Mouse (Mus musculus) MEL (cell line): Measurements from ENCODE around the gene Washc3. TPM values are rescaled to one million over a fixed set of nuclear protein-coding genes. Genes with fewer than 3 reads are reported as not detected.

ENCODE experiments used
- DNase-seq: peaks from one replicate; pipeline ENCODE4 v3.0.0; 2011; ENCODE audit warnings: low read depth, low spot score
- H3K27ac ChIP-seq: 2 replicates; pipeline ENCODE4 v1.5.1; 2012; ENCODE audit warnings: low read depth, mild to moderate bottlenecking, control low read depth, low read length, moderate library complexity; ENCODE audit not compliant: control insufficient read depth
- H3K27me3 ChIP-seq, 2 experiments: fragments of 150-350 bp in 1 of 2; sonication (generic) in 1 of 2; 2 replicates each; pipeline ENCODE4 v1.6.1; 2012; ENCODE audit warnings: low read length in 2 of 2, mild to moderate bottlenecking in 2 of 2, improper control_type of control experiment in 1 of 2, moderate library complexity in 1 of 2; ENCODE audit not compliant: insufficient read depth in 2 of 2, control insufficient read depth in 1 of 2
- H3K36me3 ChIP-seq, 2 experiments: 2 replicates each; pipeline ENCODE4 v1.6.1; 2012 to 2014; ENCODE audit warnings: low read length in 2 of 2, improper control_type of control experiment in 1 of 2, inconsistent platforms in 1 of 2, mild to moderate bottlenecking in 1 of 2; ENCODE audit not compliant: insufficient read depth in 2 of 2, control insufficient read depth in 1 of 2
- H3K4me1 ChIP-seq, 2 experiments: fragments of 150-350 bp in 1 of 2; sonication (generic) in 1 of 2; 2 replicates each; pipeline ENCODE4 v1.6.1; 2012; ENCODE audit warnings: low read length in 2 of 2, improper control_type of control experiment in 1 of 2, mild to moderate bottlenecking in 1 of 2; ENCODE audit not compliant: insufficient read depth in 2 of 2, control insufficient read depth in 1 of 2
- H3K4me3 ChIP-seq, 2 experiments: fragments of 150-350 bp in 1 of 2; sonication (generic) in 1 of 2; 2 replicates each; pipeline ENCODE4 v1.5.1; 2012; ENCODE audit warnings: low read depth in 2 of 2, low read length in 2 of 2, mild to moderate bottlenecking in 2 of 2, moderate library complexity in 2 of 2, control low read depth in 1 of 2, improper control_type of control experiment in 1 of 2; ENCODE audit not compliant: control insufficient read depth in 1 of 2, insufficient read depth in 1 of 2
- H3K79me2 ChIP-seq: 2 replicates; pipeline ENCODE4 v1.6.1; 2012; ENCODE audit warnings: mild to moderate bottlenecking, low read length, moderate library complexity; ENCODE audit not compliant: control insufficient read depth, poor library complexity, insufficient read depth
- H3K9ac ChIP-seq: 2 replicates; pipeline ENCODE4 v1.6.1; 2012; ENCODE audit warnings: low read depth, mild to moderate bottlenecking, control low read depth, low read length, moderate library complexity; ENCODE audit not compliant: control insufficient read depth, poor library complexity, severe bottlenecking
- H3K9me3 ChIP-seq: fragments of 150-350 bp; sonication (generic); replicated peaks from 2 replicates; pipeline ENCODE4 v1.6.1; 2012; ENCODE audit warnings: mild to moderate bottlenecking, low read length, improper control_type of control experiment, moderate library complexity; ENCODE audit not compliant: insufficient read depth
- BHLHE40 ChIP-seq: IDR thresholded peaks from 2 replicates; pipeline ENCODE4 v1.6.1; 2012; ENCODE audit warnings: low read depth, mild to moderate bottlenecking, inconsistent platforms, low read length, improper control_type of control experiment, borderline replicate concordance
- CHD1 ChIP-seq: IDR thresholded peaks from 2 replicates; pipeline ENCODE4 v1.6.1; 2012; ENCODE audit warnings: low read depth, mild to moderate bottlenecking, inconsistent platforms, low read length, improper control_type of control experiment
- CHD2 ChIP-seq: IDR thresholded peaks from 2 replicates; pipeline ENCODE4 v1.6.1; 2011; ENCODE audit warnings: low read length, improper control_type of control experiment
- CTCF ChIP-seq, 3 experiments: IDR thresholded peaks in 2 of 3; conservative IDR thresholded peaks in 1 of 3; 2 replicates each; pipeline ENCODE4 v1.5.1; 2011 to 2012; ENCODE audit warnings: low read length in 3 of 3, low read depth in 2 of 3, mild to moderate bottlenecking in 2 of 3, improper control_type of control experiment in 1 of 3, inconsistent platforms in 1 of 3, mixed read lengths in 1 of 3, moderate library complexity in 1 of 3; ENCODE audit not compliant: control insufficient read depth in 1 of 3, insufficient read depth in 1 of 3, poor library complexity in 1 of 3, severe bottlenecking in 1 of 3
- ELF1 ChIP-seq: IDR thresholded peaks from 2 replicates; pipeline ENCODE4 v1.6.1; 2014; ENCODE audit warnings: low read depth, mild to moderate bottlenecking, inconsistent platforms, low read length, improper control_type of control experiment, moderate library complexity
- EP300 ChIP-seq, 2 experiments: IDR thresholded peaks; 2 replicates each; pipeline ENCODE4 v1.6.1; 2011; ENCODE audit warnings: improper control_type of control experiment in 2 of 2, low read length in 2 of 2, low read depth in 1 of 2, mild to moderate bottlenecking in 1 of 2
- ETS1 ChIP-seq: IDR thresholded peaks from 2 replicates; pipeline ENCODE4 v1.6.1; 2012; ENCODE audit warnings: low read depth, mild to moderate bottlenecking, inconsistent platforms, low read length, improper control_type of control experiment, moderate library complexity
- MAFK ChIP-seq: IDR thresholded peaks from 2 replicates; pipeline ENCODE4 v1.6.1; 2011; ENCODE audit warnings: low read depth, mild to moderate bottlenecking, low read length, improper control_type of control experiment, borderline replicate concordance
- MYB ChIP-seq: IDR thresholded peaks from 2 replicates; pipeline ENCODE4 v1.6.1; 2011; ENCODE audit warnings: mild to moderate bottlenecking, low read depth, low read length, improper control_type of control experiment
- MYC ChIP-seq: IDR thresholded peaks from 2 replicates; pipeline ENCODE4 v1.6.1; 2011; ENCODE audit warnings: low read depth, mild to moderate bottlenecking, low read length, improper control_type of control experiment, moderate library complexity
- NELFE ChIP-seq: IDR thresholded peaks from 2 replicates; pipeline ENCODE4 v1.6.1; 2011; ENCODE audit warnings: low read depth, low read length, improper control_type of control experiment
- NRF1 ChIP-seq: IDR thresholded peaks from 2 replicates; pipeline ENCODE4 v1.6.1; 2014; ENCODE audit warnings: low read depth, mild to moderate bottlenecking, inconsistent platforms, low read length, improper control_type of control experiment, moderate library complexity; ENCODE audit not compliant: poor library complexity, insufficient read depth, severe bottlenecking
- POLR2A ChIP-seq, 2 experiments: IDR thresholded peaks; 2 replicates each; pipeline ENCODE4 v1.6.1; 2011 to 2012; ENCODE audit warnings: low read length in 2 of 2, mild to moderate bottlenecking in 2 of 2, control low read depth in 1 of 2, improper control_type of control experiment in 1 of 2, low read depth in 1 of 2, moderate library complexity in 1 of 2; ENCODE audit not compliant: control insufficient read depth in 1 of 2, insufficient read depth in 1 of 2, poor library complexity in 1 of 2
- POLR2AphosphoS2 ChIP-seq: IDR thresholded peaks from 2 replicates; pipeline ENCODE4 v1.6.1; 2011; ENCODE audit warnings: low read length, improper control_type of control experiment
- POLR2AphosphoS5 ChIP-seq: IDR thresholded peaks from 2 replicates; pipeline ENCODE4 v1.6.1; 2012; ENCODE audit warnings: low read depth, borderline replicate concordance, mild to moderate bottlenecking, inconsistent platforms, low read length, moderate library complexity, mixed read lengths
- RAD21 ChIP-seq: IDR thresholded peaks from 2 replicates; pipeline ENCODE4 v1.6.1; 2011; ENCODE audit warnings: mild to moderate bottlenecking, low read depth, low read length, improper control_type of control experiment
- SIN3A ChIP-seq: IDR thresholded peaks from 2 replicates; pipeline ENCODE4 v1.6.1; 2012; ENCODE audit warnings: low read length, improper control_type of control experiment, inconsistent platforms
- SMC3 ChIP-seq: IDR thresholded peaks from 2 replicates; pipeline ENCODE4 v1.6.1; 2011; ENCODE audit warnings: low read depth, low read length, improper control_type of control experiment
- TAL1 ChIP-seq: IDR thresholded peaks from 2 replicates; pipeline ENCODE4 v1.6.1; 2012; ENCODE audit warnings: mild to moderate bottlenecking, inconsistent platforms, low read length, moderate library complexity, mixed read lengths
- TCF12 ChIP-seq: IDR thresholded peaks from 2 replicates; pipeline ENCODE4 v1.6.1; 2014; ENCODE audit warnings: low read depth, mild to moderate bottlenecking, inconsistent platforms, low read length, improper control_type of control experiment, moderate library complexity
- USF1 ChIP-seq: IDR thresholded peaks from 2 replicates; pipeline ENCODE4 v1.6.1; 2014; ENCODE audit warnings: low read depth, mild to moderate bottlenecking, inconsistent platforms, low read length, improper control_type of control experiment, moderate library complexity
- USF2 ChIP-seq, 2 experiments: IDR thresholded peaks; 2 replicates each; pipeline ENCODE4 v1.6.1; 2011 to 2012; ENCODE audit warnings: improper control_type of control experiment in 2 of 2, low read length in 2 of 2, borderline replicate concordance in 1 of 2, inconsistent platforms in 1 of 2, low read depth in 1 of 2, mild to moderate bottlenecking in 1 of 2; ENCODE audit not compliant: insufficient read depth in 1 of 2
- ZC3H11A ChIP-seq: IDR thresholded peaks from 2 replicates; pipeline ENCODE4 v1.6.1; 2012; ENCODE audit warnings: low read depth, mild to moderate bottlenecking, inconsistent platforms, low read length, improper control_type of control experiment
- ZNF384 ChIP-seq: IDR thresholded peaks from 2 replicates; pipeline ENCODE4 v1.6.1; 2012; ENCODE audit warnings: low read depth, mild to moderate bottlenecking, inconsistent platforms, low read length, improper control_type of control experiment
- polyA plus RNA-seq, 2 experiments: library from polyadenylated mRNA; stranded (reverse) in 1 of 2; unstranded in 1 of 2; fragments of >175 nt in 1 of 2; fragments of >200 nt in 1 of 2; gene quantifications; 2 replicates each; pipeline versions ENCODE4 v1.2.1 to v1.2.4; 2012; ENCODE audit warnings: low replicate concordance in 2 of 2, low read depth in 1 of 2; ENCODE audit not compliant: insufficient read length in 2 of 2, insufficient read depth in 1 of 2, missing spikeins in 1 of 2
- total RNA-seq: library from RNA; depleted of rRNA; stranded (reverse); fragments of 300-350 nt; gene quantifications from 2 replicates; pipeline ENCODE4 v1.2.3, GENCODE M21; 2012

Gene Washc3
- total and polyA plus RNA-seq, 3 experiments, result 40.2 to 41.4 TPM; not detected in 1

DNA sequence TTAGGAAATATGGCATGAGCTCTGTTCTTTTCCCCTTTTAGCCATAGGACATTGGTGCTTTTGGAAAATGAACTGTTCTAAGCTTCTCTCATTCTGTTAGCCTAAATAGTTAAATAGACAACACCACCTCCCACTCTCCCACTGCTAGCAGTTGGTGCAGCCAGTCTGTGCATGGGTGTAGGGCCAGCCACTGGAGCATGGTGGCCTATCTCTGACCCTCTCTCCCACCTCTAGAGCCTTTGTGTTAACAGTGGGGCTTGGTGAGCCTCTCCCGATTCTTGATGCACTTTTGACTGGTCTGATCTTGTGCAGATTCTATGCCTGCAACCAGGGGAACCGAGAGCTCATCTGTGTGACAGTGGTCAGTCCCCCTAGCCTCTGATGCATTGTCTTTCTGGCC lies 31.9 kb downstream of the Washc3 start:
- H3K4me3 ChIP-seq, result no peak overlapping the region
- H3K9me3 ChIP-seq, result no peaks in the 10 kb centered on the region
- no peak overlapping the region for H3K9ac ChIP-seq
- no peaks in the 10 kb centered on the region for H3K36me3 ChIP-seq
- no peak for DNase-seq
- H3K79me2 ChIP-seq, result no peaks in the 10 kb centered on the region
- H3K27me3 ChIP-seq, result no peaks in the 10 kb centered on the region
- H3K4me1 ChIP-seq, result no peaks in the 10 kb centered on the region
- TF ChIP-seq POLR2A (IDR thresholded peaks at IDR 0.05; ENCODE audit: control insufficient read depth in 1 of 2, insufficient read depth in 1 of 2, low read depth in 1 of 2, low read length in 2 of 2, poor library complexity in 1 of 2) (no peak), ZC3H11A (no peak), ETS1 (no peak), POLR2AphosphoS2 (no peak), ZNF384 (no peak), BHLHE40 (no peak), CHD1 (no peak), NRF1 (no peak)
- no peak overlapping the region for H3K27ac ChIP-seq

DNA sequence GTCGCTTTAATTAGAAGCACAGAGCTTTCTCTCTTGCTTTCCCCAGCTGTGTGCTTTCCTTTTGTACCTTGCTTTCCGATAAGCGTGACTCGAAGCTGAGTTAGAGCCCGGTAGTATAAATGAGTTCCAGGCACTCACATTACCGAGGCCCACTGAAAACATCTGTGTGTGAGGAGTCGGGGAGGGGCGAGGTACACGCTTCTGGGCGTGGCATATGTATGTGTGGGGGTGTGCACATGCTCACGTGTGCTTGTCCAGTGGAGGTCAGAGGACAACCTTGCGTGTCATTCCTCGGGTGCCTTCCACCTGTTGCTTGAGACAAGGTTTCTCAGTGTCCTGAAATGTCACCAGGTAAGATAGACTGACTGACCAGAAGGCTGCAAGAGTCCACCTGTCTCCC lies 43.8 kb downstream of the Washc3 start:
- Histone ChIP-seq H3K4me3 (no peak overlapping the region), H3K79me2 (no peaks in the 10 kb centered on the region), H3K27me3 (no peaks in the 10 kb centered on the region), H3K36me3 (no peaks in the 10 kb centered on the region), H3K9ac (no peak overlapping the region), H3K4me1 (no peaks in the 10 kb centered on the region), H3K9me3 (no peaks in the 10 kb centered on the region), H3K27ac (no peak overlapping the region)
- DNase-seq, result no peak
- TF ChIP-seq USF2 (IDR thresholded peaks at IDR 0.05; ENCODE audit: borderline replicate concordance in 1 of 2, insufficient read depth in 1 of 2, low read depth in 1 of 2, low read length in 2 of 2), result no peak
- no peak for TF ChIP-seq ZNF384
- TF ChIP-seq MYB, result no peak
- no peak for TF ChIP-seq RAD21
- TF ChIP-seq TCF12, result no peak
- TF ChIP-seq ELF1, result no peak
- no peak for TF ChIP-seq CHD2
- TF ChIP-seq POLR2AphosphoS5, result no peak
- no peak for TF ChIP-seq SMC3
- no peak for TF ChIP-seq POLR2A (IDR thresholded peaks at IDR 0.05; ENCODE audit: control insufficient read depth in 1 of 2, insufficient read depth in 1 of 2, low read depth in 1 of 2, low read length in 2 of 2, poor library complexity in 1 of 2)
- TF ChIP-seq MYC, result no peak
- no peak for TF ChIP-seq CTCF (IDR thresholded peaks at IDR 0.05 in 2 of 3, conservative IDR thresholded peaks at IDR 0.05 in 1 of 3; ENCODE audit: control insufficient read depth in 1 of 3, insufficient read depth in 1 of 3, low read depth in 2 of 3, low read length in 3 of 3, poor library complexity in 1 of 3, severe bottlenecking in 1 of 3)
- TF ChIP-seq MAFK, result no peak
- no peak for TF ChIP-seq USF1
- TF ChIP-seq POLR2AphosphoS2, result no peak
- no peak for TF ChIP-seq SIN3A
- no peak for TF ChIP-seq TAL1
- no peak for TF ChIP-seq EP300 (IDR thresholded peaks at IDR 0.05; ENCODE audit: low read depth in 1 of 2, low read length in 2 of 2)
- no peak for TF ChIP-seq NELFE
- TF ChIP-seq CHD1, result no peak
